Mouse (Mus musculus): ENCODE data around the gene Fam25c. TPM values are rescaled to one million over a fixed set of nuclear protein-coding genes. Genes with fewer than 3 reads are reported as not detected.

Gene Fam25c
- polyA plus RNA-seq, 1 experiment from 2014 or later: not detected

Other genes starting within 250 kb of the Fam25c start
- 0.13 and 0.14 TPM in 2 replicates for gene Npy4r, start 202.9 kb downstream of the Fam25c start, polyA plus RNA-seq (2014; fragmentation: Nextera tagmentation; extraction: Ambion mirVana)
- 4.4 and 5.4 TPM in 2 replicates for gene Gprin2, start 153.8 kb downstream of the Fam25c start, polyA plus RNA-seq (2014; fragmentation: Nextera tagmentation; extraction: Ambion mirVana)
- 0.42 and 0.79 TPM in 2 replicates for gene Syt15, start 135.8 kb downstream of the Fam25c start, polyA plus RNA-seq (2014; fragmentation: Nextera tagmentation; extraction: Ambion mirVana)
- 5.5 and 8.2 TPM in 2 replicates for gene Shld2, start 44.9 kb downstream of the Fam25c start, polyA plus RNA-seq (2014; fragmentation: Nextera tagmentation; extraction: Ambion mirVana)
- gene Glud1, start 44.7 kb downstream of the Fam25c start, polyA plus RNA-seq (2014; fragmentation: Nextera tagmentation; extraction: Ambion mirVana): 131 and 145 TPM in 2 replicates
- gene Sncg, start 19.4 kb upstream of the Fam25c start, polyA plus RNA-seq (2014; fragmentation: Nextera tagmentation; extraction: Ambion mirVana): 213 and 251 TPM in 2 replicates
- gene Mmrn2, start 20.0 kb upstream of the Fam25c start, polyA plus RNA-seq (2014; fragmentation: Nextera tagmentation; extraction: Ambion mirVana): 4.5 and 5.3 TPM in 2 replicates
- 25.7 and 26.3 TPM in 2 replicates for gene Bmpr1a, start 147.9 kb upstream of the Fam25c start, polyA plus RNA-seq (2014; fragmentation: Nextera tagmentation; extraction: Ambion mirVana)
- not detected in 2 replicates for gene 9230112D13Rik, start 167.4 kb upstream of the Fam25c start, polyA plus RNA-seq (2014; fragmentation: Nextera tagmentation; extraction: Ambion mirVana)
- 0.68 and 0.76 TPM in 2 replicates for gene Ldb3, start 233.2 kb upstream of the Fam25c start, polyA plus RNA-seq (2014; fragmentation: Nextera tagmentation; extraction: Ambion mirVana)
- gene Opn4, start 244.7 kb upstream of the Fam25c start, polyA plus RNA-seq (2014; fragmentation: Nextera tagmentation; extraction: Ambion mirVana): not detected in 2 replicates

Measured in hindbrain, embryonic 14.5 days (tissue).